Mouse (Mus musculus) liver, embryonic 11.5 days (tissue): ENCODE data around the gene Gm9507. TPM values are rescaled to one million over a fixed set of nuclear protein-coding genes. Genes with fewer than 3 reads are reported as not detected.
"Not testable (repeated sequence)": the region's sequence is repeated elsewhere in the genome, so short reads cannot be mapped to it uniquely, and the experiment has no call there.

Experiments
- ATAC-seq: fragments of 200-750 bp; cut with Nextera tagmentation; replicated peaks from 2 replicates; pipeline ENCODE4 v1.8.0; 2017; ENCODE audit warnings: moderate number of reproducible peaks, mild to moderate bottlenecking, moderate TSS enrichment, moderate library complexity; ENCODE audit not compliant: low FRiP score
- DNase-seq: peaks from one replicate; pipeline ENCODE4 v3.0.0-alpha.2; 2017; ENCODE audit warnings: low spot score
- H3K27ac ChIP-seq: fragments of 300-500 bp; sonication (generic); 2 replicates; pipeline ENCODE4 v1.5.1; 2014; ENCODE audit warnings: mild to moderate bottlenecking, low read depth, low read length, control low read depth
- H3K27me3 ChIP-seq: fragments of 300-500 bp; sonication (generic); replicated peaks from 2 replicates; pipeline ENCODE4 v1.6.1; 2014; ENCODE audit warnings: low read length, mixed read lengths; ENCODE audit not compliant: control insufficient read depth, insufficient read depth
- H3K36me3 ChIP-seq: fragments of 300-500 bp; sonication (generic); 2 replicates; pipeline ENCODE4 v1.6.1; 2014; ENCODE audit warnings: mild to moderate bottlenecking, low read length, moderate library complexity, mixed read lengths; ENCODE audit not compliant: control insufficient read depth, insufficient read depth
- H3K4me1 ChIP-seq: fragments of 300-500 bp; sonication (generic); replicated peaks from 2 replicates; pipeline ENCODE4 v1.6.1; 2014; ENCODE audit warnings: low read length, mixed read lengths; ENCODE audit not compliant: control insufficient read depth, insufficient read depth
- H3K4me2 ChIP-seq: fragments of 300-500 bp; sonication (generic); 2 replicates; pipeline ENCODE4 v1.6.1; 2014; ENCODE audit warnings: mild to moderate bottlenecking, control low read depth, moderate library complexity
- H3K4me3 ChIP-seq: fragments of 300-500 bp; sonication (generic); 2 replicates; pipeline ENCODE4 v1.5.1; 2014; ENCODE audit warnings: low read depth, low read length, control low read depth
- H3K9ac ChIP-seq: fragments of 300-500 bp; sonication (generic); 2 replicates; pipeline ENCODE4 v1.6.1; 2014; ENCODE audit warnings: low read depth, low read length, control low read depth
- H3K9me3 ChIP-seq: fragments of 300-500 bp; sonication (generic); 2 replicates; pipeline ENCODE4 v1.6.1; 2016; ENCODE audit warnings: low read length, inconsistent platforms, mixed read lengths; ENCODE audit not compliant: control insufficient read depth
- WGBS: fragments of 180-500 bp; shearing (Covaris S2); extraction: QIAGEN DNeasy Blood & Tissue Kit; methylation state at CpG from one replicate; pipeline ENCODE4 v1.1.7; 2014; 5-methylcytosine and 5-hydroxymethylcytosine counted together
- polyA plus RNA-seq: library from polyadenylated mRNA; unstranded; fragments of >200 nt; fragmentation: Nextera tagmentation; extraction: Ambion mirVana; gene quantifications from 2 replicates; pipeline ENCODE4 v1.2.1, GENCODE M21; 2014

Gm9507 gene
- polyA plus RNA-seq, 1 experiment from 2014 or later: not detected

GRCm38 (mm10) chr10:77818523-77818922 is 6.9 kb upstream of the Gm9507 start:
- ATAC-seq (no peak), DNase-seq (no peak)
- Histone ChIP-seq H3K4me2 (no peak overlapping the region), H3K27ac (no peak overlapping the region), H3K27me3 (no peaks in the 10 kb centered on the region), H3K36me3 (no peaks in the 10 kb centered on the region), H3K4me1 (no peaks in the 10 kb centered on the region), H3K4me3 (no peak overlapping the region), H3K9ac (no peak overlapping the region), H3K9me3 (no peaks in the 10 kb centered on the region)
- 83% methylated on average over 4 of the region's 4 CpGs for WGBS

GRCm38 (mm10) chr10:77815514-77815913 is 3.9 kb upstream of the Gm9507 start:
- WGBS: 23% methylated on average over 5 of the region's 5 CpGs
- ATAC-seq (no peak), DNase-seq (no peak)

GRCm38 (mm10) chr10:77814382-77814781 is 2.7 kb upstream of the Gm9507 start, which contains the start of gene Gm2696:
Gene Gm2696 (plus strand): TSS chr10:77814682.
- WGBS: 38% methylated on average over 4 of the region's 4 CpGs

More at GRCm38 (mm10) chr10:77815514-77815913, 3.9 kb upstream of the Gm9507 start:
- Histone ChIP-seq H3K4me1 (no peaks in the 10 kb centered on the region), H3K36me3 (no peaks in the 10 kb centered on the region), H3K4me3 (no peak overlapping the region), H3K27ac (no peak overlapping the region), H3K4me2 (no peak overlapping the region), H3K27me3 (no peaks in the 10 kb centered on the region), H3K9me3 (no peaks in the 10 kb centered on the region), H3K9ac (no peak overlapping the region)

DNA sequence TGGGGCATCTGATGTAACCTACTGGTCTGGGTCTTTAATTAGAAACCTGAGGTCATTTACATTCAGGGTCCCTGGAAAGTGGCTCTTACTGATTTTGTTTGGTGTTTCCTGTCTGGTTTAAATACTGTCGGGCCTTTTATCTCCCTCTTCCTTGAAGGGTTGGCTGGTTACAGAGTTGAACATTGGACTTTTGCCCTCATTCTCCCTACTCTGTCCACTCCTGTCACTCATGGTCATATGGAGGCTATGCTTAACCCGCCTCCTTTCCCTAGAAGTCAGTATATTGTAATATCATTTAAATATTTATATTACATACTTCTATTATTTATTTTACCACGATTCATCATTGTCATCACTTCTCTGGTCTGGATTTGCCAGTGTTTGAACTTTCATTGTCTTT is 7.5 kb downstream of the Gm9507 start:
- no peaks in the 10 kb centered on the region for H3K36me3 ChIP-seq
- no peak overlapping the region for H3K27ac ChIP-seq
- DNase-seq (no peak), ATAC-seq (no peak)
- 55% methylated on average over 3 of the region's 3 CpGs for WGBS
- H3K9ac ChIP-seq: no peak overlapping the region
- no peak overlapping the region for H3K4me3 ChIP-seq
- H3K9me3 ChIP-seq: no peaks in the 10 kb centered on the region
- no peaks in the 10 kb centered on the region for H3K27me3 ChIP-seq
- no peaks in the 10 kb centered on the region for H3K4me1 ChIP-seq
- H3K4me2 ChIP-seq: no peak overlapping the region

More at GRCm38 (mm10) chr10:77814382-77814781, 2.7 kb upstream of the Gm9507 start, which contains the start of gene Gm2696:
- Histone ChIP-seq H3K4me1 (no peaks in the 10 kb centered on the region), H3K27ac (no peak within 1 kb of the TSS), H3K9ac (no peak within 1 kb of the TSS), H3K4me3 (no peak within 1 kb of the TSS), H3K36me3 (no peaks in the 10 kb centered on the region), H3K9me3 (no peaks in the 10 kb centered on the region), H3K27me3 (no peaks in the 10 kb centered on the region), H3K4me2 (no peak within 1 kb of the TSS)
- ATAC-seq: no peak
- DNase-seq: no peak

DNA sequence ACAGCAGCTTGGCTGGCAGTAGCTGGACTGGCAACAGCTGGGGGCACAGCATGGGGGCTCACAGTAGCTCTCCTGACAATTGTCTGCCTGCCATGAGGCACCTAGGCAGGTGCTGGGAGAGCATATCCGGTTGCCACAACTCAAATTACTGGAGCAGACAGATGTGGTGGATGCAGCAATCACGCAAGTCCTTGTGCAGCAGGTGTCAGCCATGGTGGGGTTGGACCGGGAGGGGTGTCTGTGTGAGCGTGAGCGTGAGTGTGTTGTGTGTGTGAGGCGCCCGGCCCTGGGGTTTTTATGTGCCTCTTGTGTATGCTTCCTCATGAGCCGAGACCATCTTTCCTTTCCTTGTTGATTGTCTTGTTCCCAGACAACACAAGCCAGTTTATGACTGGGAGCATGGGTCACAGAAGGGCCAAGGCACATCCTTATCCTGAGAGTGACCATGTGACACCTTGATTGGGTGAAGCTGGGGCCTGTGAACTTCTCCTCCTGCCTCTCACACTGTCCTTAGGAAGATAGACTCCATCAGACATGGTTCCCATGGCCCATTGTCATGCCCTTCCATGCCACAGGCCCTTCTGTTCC is 12.6 kb downstream of the Gm9507 start, which contains the start of gene Gm19668:
Gene Gm19668 (minus strand): TSS at position 213 of the 588 bp plus-strand sequence.
- WGBS: 64% methylated on average over 8 of the region's 8 CpGs
- DNase-seq (no peak), ATAC-seq (no peak)
- no peaks in the 10 kb centered on the region for H3K36me3 ChIP-seq
- no peaks in the 10 kb centered on the region for H3K27me3 ChIP-seq
- H3K9ac ChIP-seq: no peak within 1 kb of the TSS
- no peak within 1 kb of the TSS for H3K27ac ChIP-seq
- H3K4me2 ChIP-seq: no peak within 1 kb of the TSS
- H3K9me3 ChIP-seq: no peaks in the 10 kb centered on the region
- no peaks in the 10 kb centered on the region for H3K4me1 ChIP-seq
- H3K4me3 ChIP-seq: no peak within 1 kb of the TSS

DNA sequence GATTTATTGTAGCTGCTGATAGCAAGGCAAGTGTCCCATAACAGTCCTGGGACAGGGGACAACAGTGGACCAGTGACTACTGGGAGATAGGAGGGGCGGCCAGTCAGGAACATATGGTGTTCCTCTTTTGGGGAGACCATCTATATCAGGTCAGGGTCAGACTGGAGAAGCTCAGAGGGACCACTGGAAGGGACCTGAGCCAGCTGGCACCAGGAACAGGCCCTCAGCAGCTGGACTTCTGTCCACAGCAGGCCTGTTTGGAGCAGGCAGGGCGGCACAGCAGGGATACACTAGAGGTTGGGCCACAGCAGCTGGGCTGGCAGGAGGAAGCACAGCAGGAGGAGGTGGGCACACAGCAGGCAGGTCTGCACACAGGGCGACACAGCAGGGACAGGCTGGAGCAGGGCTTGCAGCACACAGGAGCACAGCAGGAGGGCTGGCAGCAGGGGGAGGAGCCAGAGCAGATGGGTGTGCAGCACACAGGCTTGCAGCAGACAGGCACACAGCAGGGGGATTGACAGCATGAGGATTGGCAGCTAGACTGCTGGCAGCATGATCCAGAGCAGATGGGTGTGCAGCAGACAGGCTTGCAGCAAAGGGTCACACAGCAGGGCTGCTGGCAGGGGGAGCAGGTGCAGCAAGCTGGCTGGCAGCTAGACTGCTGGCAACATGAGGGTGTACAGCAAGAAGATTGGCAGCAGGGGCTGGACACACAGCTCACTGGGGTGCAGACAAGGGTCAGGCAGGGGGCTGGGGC is 13.3 kb downstream of the Gm9507 start:
- not testable (repeated sequence) for H3K36me3 ChIP-seq, H3K4me1 ChIP-seq, H3K27ac ChIP-seq, H3K9me3 ChIP-seq, H3K9ac ChIP-seq, H3K4me2 ChIP-seq, H3K27me3 ChIP-seq, ATAC-seq, DNase-seq, H3K4me3 ChIP-seq
- WGBS: 40% methylated on average over 3 of the region's 3 CpGs

DNA sequence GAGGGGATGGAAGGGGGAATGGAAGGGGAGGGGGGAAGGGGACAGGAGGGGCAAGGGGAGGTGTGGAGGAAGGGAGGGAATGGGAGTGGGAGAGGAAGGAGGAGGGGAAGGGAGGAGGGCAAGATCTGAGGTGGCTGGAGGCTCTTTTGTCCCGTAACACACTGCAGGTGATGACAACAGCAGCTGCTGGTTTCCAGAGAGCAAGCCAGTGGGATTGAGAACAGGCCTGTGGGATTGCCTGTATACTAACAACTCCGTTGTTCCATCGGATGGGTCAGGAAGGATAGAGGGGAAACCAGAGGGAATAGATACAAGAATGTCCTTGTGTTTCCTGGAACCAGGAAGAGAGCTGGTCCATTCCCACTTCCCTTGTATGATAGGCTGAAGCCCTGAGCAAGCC is 14.0 kb downstream of the Gm9507 start:
- WGBS: 25% methylated on average over 3 of the region's 3 CpGs
- Histone ChIP-seq H3K27ac (no peak overlapping the region), H3K9me3 (no peaks in the 10 kb centered on the region), H3K4me1 (no peaks in the 10 kb centered on the region), H3K36me3 (no peaks in the 10 kb centered on the region), H3K4me3 (no peak overlapping the region), H3K9ac (no peak overlapping the region), H3K27me3 (no peaks in the 10 kb centered on the region), H3K4me2 (no peak overlapping the region)
- no peak for ATAC-seq
- DNase-seq: no peak

DNA sequence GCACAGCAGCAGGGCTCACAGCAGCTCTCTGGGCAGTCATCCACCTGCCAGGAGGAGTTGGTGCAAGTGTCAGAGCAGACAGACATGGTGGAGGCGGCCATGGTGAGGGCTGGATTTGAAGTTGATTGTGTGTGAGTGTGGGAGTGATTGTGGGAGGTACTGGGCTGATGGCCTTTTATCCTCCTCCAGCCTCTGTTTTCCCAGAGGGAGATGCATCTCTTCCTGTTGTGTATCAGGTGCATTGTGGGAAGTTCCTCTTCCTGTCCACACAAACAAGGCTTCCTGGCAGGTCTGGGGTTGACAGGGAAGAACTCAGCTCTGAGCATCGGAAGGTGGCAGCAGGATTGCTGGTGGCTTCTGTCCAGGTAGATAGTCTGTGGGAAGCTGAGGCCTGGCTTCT is 16.7 kb downstream of the Gm9507 start, which contains the start of gene Gm9639:
Gene Gm9639 (minus strand): TSS at position 101 of the 400 bp plus-strand sequence.
- H3K27me3 ChIP-seq: no peaks in the 10 kb centered on the region
- 35% methylated on average over 2 of the region's 2 CpGs for WGBS
- no peak within 1 kb of the TSS for H3K27ac ChIP-seq
- DNase-seq: no peak
- H3K9ac ChIP-seq: no peak within 1 kb of the TSS
- H3K4me3 ChIP-seq: no peak within 1 kb of the TSS
- ATAC-seq: no peak
- no peaks in the 10 kb centered on the region for H3K9me3 ChIP-seq
- H3K4me2 ChIP-seq: no peak within 1 kb of the TSS
- H3K4me1 ChIP-seq: no peaks in the 10 kb centered on the region
- no peaks in the 10 kb centered on the region for H3K36me3 ChIP-seq

DNA sequence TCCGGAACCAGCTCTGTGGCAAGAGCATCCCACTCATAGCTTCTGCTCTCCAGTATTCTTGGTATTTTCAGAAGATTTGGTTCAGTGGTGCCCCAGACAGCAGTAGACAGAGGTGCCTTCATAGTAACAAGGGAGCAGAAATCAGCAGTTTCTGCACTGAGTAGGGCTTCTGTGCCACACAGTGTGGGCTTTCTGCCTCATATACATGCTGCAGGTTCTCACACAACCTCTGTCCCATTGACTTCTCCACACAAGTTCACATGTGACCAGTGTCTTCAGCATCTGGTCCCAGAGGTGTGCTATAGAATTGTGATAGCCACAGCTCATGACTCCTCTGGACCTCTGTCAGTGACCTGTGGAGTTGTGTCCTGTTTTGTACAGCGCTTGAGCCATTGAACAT is 23.0 kb downstream of the Gm9507 start:
- DNase-seq: no peak
- no peak for ATAC-seq
- H3K9me3 ChIP-seq: no peaks in the 10 kb centered on the region
- no peak overlapping the region for H3K4me3 ChIP-seq
- no peaks in the 10 kb centered on the region for H3K4me1 ChIP-seq
- H3K9ac ChIP-seq: no peak overlapping the region
- H3K27ac ChIP-seq: no peak overlapping the region
- WGBS: 70% methylated on average over 2 of the region's 2 CpGs
- H3K36me3 ChIP-seq: no peaks in the 10 kb centered on the region
- H3K4me2 ChIP-seq: no peak overlapping the region
- no peaks in the 10 kb centered on the region for H3K27me3 ChIP-seq
